In genomic region chr6:124414150-124414926, GRCm38 (mm10) we compare ENCODE assay signal across 8 mouse cellular contexts. TPM values are rescaled to one million over a fixed set of nuclear protein-coding genes. Genes with fewer than 3 reads are reported as not detected.
DNase-seq lines count a peak whose midpoint lies in the region; ATAC-seq lines count a peak whose summit lies in the region.

No protein-coding gene starts in this region.

- DNase-seq in 3134 (ENCODE audit: extremely low read depth, insufficient read length, low spot score) (peak; percentile 77), MN1 (ENCODE audit: low spot score) (peak; percentile 58)
- DNase-seq in cerebellum, adult 9-11 months: peak; percentile 84
- peak; percentile 53 to 58 for DNase-seq in frontal cortex, postnatal 36 days (ENCODE audit: low spot score in 2 of 2)
- peak; percentile 47 for DNase-seq in splenic B cell, adult 2 months (ENCODE audit: low read depth, low spot score)

- H3K36me3 ChIP-seq in limb, embryonic 15.5 days: peaks cover 21% of the 10 kb centered on the region
- H3K36me3 ChIP-seq in midbrain, embryonic 15.5 days (replicated peaks): 0 out of 2 replicates have a peak, but pooled peaks cover 4% of the 10 kb centered on the region
- H3K36me3 ChIP-seq in splenic B cell, adult 2 months (ENCODE audit: control insufficient read depth, insufficient read depth, low read length, poor library complexity, severe bottlenecking): no peaks in the 10 kb centered on the region

- peak; percentile 6 for ATAC-seq in inflammation-experienced regulatory T-cells, adult 6 months
- peak; percentile 31 for ATAC-seq in limb, embryonic 15.5 days (ENCODE audit: insufficient number of reproducible peaks, low FRiP score, low TSS enrichment, low read depth)
- peak; percentile 75 for ATAC-seq in midbrain, embryonic 15.5 days (replicated peaks)

- peak overlapping the region; percentile 92 for H3K4me3 ChIP-seq in limb, embryonic 15.5 days
- H3K4me3 ChIP-seq in midbrain, embryonic 15.5 days: peak overlapping the region; percentile 73

- peak overlapping the region; percentile 60 for H3K27ac ChIP-seq in limb, embryonic 15.5 days
- peak overlapping the region; percentile 76 for H3K27ac ChIP-seq in midbrain, embryonic 15.5 days

- H3K4me1 ChIP-seq in limb, embryonic 15.5 days: peaks cover 10% of the 10 kb centered on the region
- H3K4me1 ChIP-seq in midbrain, embryonic 15.5 days: peaks cover 20% of the 10 kb centered on the region

- WGBS in limb, embryonic 15.5 days: 2% methylated on average over 42 of the region's 45 CpGs
- WGBS in midbrain, embryonic 15.5 days: 2% methylated on average over 45 of the region's 45 CpGs

- peak overlapping the region; percentile 65 for H3K9ac ChIP-seq in limb, embryonic 15.5 days
- H3K9ac ChIP-seq in midbrain, embryonic 15.5 days: peak overlapping the region; percentile 71

- H3K9me3 ChIP-seq in limb, embryonic 15.5 days: no peaks in the 10 kb centered on the region
- H3K9me3 ChIP-seq in midbrain, embryonic 15.5 days: no peaks in the 10 kb centered on the region

- H3K27me3 ChIP-seq in limb, embryonic 15.5 days: no peaks in the 10 kb centered on the region
- no peaks in the 10 kb centered on the region for H3K27me3 ChIP-seq in midbrain, embryonic 15.5 days (replicated peaks)
- no peaks in the 10 kb centered on the region for H3K27me3 ChIP-seq in splenic B cell, adult 2 months (ENCODE audit: control insufficient read depth, insufficient read depth, low read length, poor library complexity, severe bottlenecking)

- H3K4me2 ChIP-seq in limb, embryonic 15.5 days: peak overlapping the region; percentile 77
- H3K4me2 ChIP-seq in midbrain, embryonic 15.5 days: peak overlapping the region; percentile 56

RNA-seq across cellular contexts. Expression of gene Pex5, which starts 0.5 kb away (rescaled TPM):
- polyA plus RNA-seq in inflammation-experienced regulatory T-cells, adult 6 months (2017; shearing (Covaris generic)): 10 to 100 TPM in 1 of 3 experiments, 1 to 10 TPM in 2; 7.0 to 10.1 (median 9.3) TPM
- polyA plus RNA-seq in limb, embryonic 15.5 days (2015; fragmentation: Nextera tagmentation; extraction: Ambion mirVana): 43.7 and 45.1 TPM in 2 replicates
- polyA plus RNA-seq in midbrain, embryonic 15.5 days (2015; fragmentation: Nextera tagmentation; extraction: Ambion mirVana): 77.3 and 83.5 TPM in 2 replicates

RNA-seq across cellular contexts. Expression of gene Clstn3, which starts 50.3 kb away (rescaled TPM):
- not detected for polyA plus RNA-seq in inflammation-experienced regulatory T-cells, adult 6 months (2017; shearing (Covaris generic))
- 5.8 and 7.2 TPM in 2 replicates for polyA plus RNA-seq in limb, embryonic 15.5 days (2015; fragmentation: Nextera tagmentation; extraction: Ambion mirVana)
- 146 and 153 TPM in 2 replicates for polyA plus RNA-seq in midbrain, embryonic 15.5 days (2015; fragmentation: Nextera tagmentation; extraction: Ambion mirVana)

Comparison
In these comparisons a context has a peak if more than half of its experiments do, and no peak if none do; other contexts are left out.
1. Peak in every context shown above with its lines: DNase-seq, ATAC-seq, H3K4me3 ChIP-seq and H3K27ac ChIP-seq.
2. ATAC-seq: peak in every context shown above with its lines; median percentile 75 in midbrain, embryonic 15.5 days; 31 in limb, embryonic 15.5 days; 6 in inflammation-experienced regulatory T-cells, adult 6 months.
3. RNA of gene Clstn3, which starts 50.3 kb away (polyA plus RNA-seq): 146 to 153 TPM in midbrain, embryonic 15.5 days; 5.8 to 7.2 TPM in limb, embryonic 15.5 days and not detected in inflammation-experienced regulatory T-cells, adult 6 months; every median in the first group is over 10 times any median in the second.